Mouse (Mus musculus): ENCODE results near the gene Vgll4. TPM values are rescaled to one million over a fixed set of nuclear protein-coding genes. Genes with fewer than 3 reads are reported as not detected.

Gene Vgll4
- polyA plus RNA-seq, 1 experiment from 2014 or later = 111 TPM

DNA sequence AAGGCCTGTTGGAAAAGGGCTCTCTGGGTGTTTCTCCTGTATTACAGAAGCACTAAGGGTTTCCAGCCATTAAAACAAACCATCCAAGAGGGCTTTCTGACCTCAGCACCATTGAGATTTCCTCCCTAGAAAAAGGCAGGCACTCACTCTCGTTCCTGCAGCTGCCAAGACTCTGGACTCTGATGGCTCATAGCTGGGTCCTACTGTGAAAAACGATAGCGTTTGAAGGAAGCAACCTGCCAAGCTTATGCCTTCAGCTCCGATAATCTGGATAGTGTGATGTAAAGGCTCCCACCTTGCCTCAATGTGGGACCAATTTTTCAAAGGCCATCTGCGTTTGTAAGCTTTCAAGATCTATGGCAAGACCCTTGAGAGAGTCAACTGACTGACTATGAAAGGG, 24.3 kb upstream of the Vgll4 start:
- no peak for ATAC-seq (ENCODE audit: insufficient read depth)
- H3K4me1 ChIP-seq (ENCODE audit: insufficient read depth) = peaks cover 3% of the 10 kb centered on the region; the same call in 1 of the 2 replicates

GRCm38 (mm10) chr6:114993659-114994058, 23.9 kb upstream of the Vgll4 start:
- Histone ChIP-seq H3K9ac (no peak overlapping the region), H3K4me3 (ENCODE audit: low read depth, low read length) (no peak overlapping the region), H3K9me3 (ENCODE audit: low read depth, low read length) (no peaks in the 10 kb centered on the region), H3K27ac (ENCODE audit: low read depth) (no peak overlapping the region), H3K27me3 (ENCODE audit: insufficient read depth, low read length) (no peaks in the 10 kb centered on the region), H3K36me3 (ENCODE audit: insufficient read depth) (no peaks in the 10 kb centered on the region), H3K4me1 (ENCODE audit: insufficient read depth) (peaks cover 3% of the 10 kb centered on the region; the same call in 1 of the 2 replicates), H3K4me2 (no peak overlapping the region)
- no peak for ATAC-seq (ENCODE audit: insufficient read depth)
- no peak for TF ChIP-seq CTCF (IDR thresholded peaks at IDR 0.05; ENCODE audit: low read depth)
- DNase-seq = peak; percentile 8
- WGBS = 61% methylated on average over 8 of the region's 8 CpGs

More for the DNA sequence above, 24.3 kb upstream of the Vgll4 start:
- Histone ChIP-seq H3K9me3 (ENCODE audit: low read depth, low read length) (no peaks in the 10 kb centered on the region), H3K4me3 (ENCODE audit: low read depth, low read length) (no peak overlapping the region), H3K27me3 (ENCODE audit: insufficient read depth, low read length) (no peaks in the 10 kb centered on the region), H3K27ac (ENCODE audit: low read depth) (no peak overlapping the region), H3K36me3 (ENCODE audit: insufficient read depth) (no peaks in the 10 kb centered on the region), H3K4me2 (no peak overlapping the region), H3K9ac (no peak overlapping the region)
- WGBS = 65% methylated on average over 5 of the region's 5 CpGs
- no peak for DNase-seq
- TF ChIP-seq CTCF (IDR thresholded peaks at IDR 0.05; ENCODE audit: low read depth) = no peak

DNA sequence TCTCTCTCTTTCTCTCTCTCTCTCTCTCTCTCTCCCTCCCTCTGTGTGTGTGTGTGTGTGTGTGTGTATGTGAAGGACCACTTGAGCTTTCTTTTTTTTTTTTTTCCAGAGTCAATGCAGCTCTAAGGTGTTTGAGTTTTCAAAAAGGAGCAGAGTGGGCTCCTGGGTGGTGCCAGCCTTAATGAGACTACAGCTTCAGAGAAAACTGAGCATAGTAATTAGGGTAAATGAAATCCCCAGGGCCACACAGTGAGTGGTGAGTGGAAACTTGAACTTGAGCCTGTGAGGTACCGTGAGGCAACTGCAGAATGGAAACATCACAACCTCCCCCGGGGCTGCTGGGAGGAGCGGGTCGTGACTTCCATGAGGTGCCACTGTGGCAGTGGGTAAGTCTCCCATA, 22.1 kb upstream of the Vgll4 start:
- no peak for ATAC-seq (ENCODE audit: insufficient read depth)
- no peak overlapping the region for H3K27ac ChIP-seq (ENCODE audit: low read depth)
- no peaks in the 10 kb centered on the region for H3K9me3 ChIP-seq (ENCODE audit: low read depth, low read length)
- no peak overlapping the region for H3K4me3 ChIP-seq (ENCODE audit: low read depth, low read length)
- H3K4me1 ChIP-seq (ENCODE audit: insufficient read depth) = peaks cover 3% of the 10 kb centered on the region; the same call in 1 of the 2 replicates
- no peaks in the 10 kb centered on the region for H3K36me3 ChIP-seq (ENCODE audit: insufficient read depth)
- H3K4me2 ChIP-seq = no peak overlapping the region
- H3K9ac ChIP-seq = no peak overlapping the region
- WGBS = 79% methylated on average over 4 of the region's 4 CpGs
- no peak for TF ChIP-seq CTCF (IDR thresholded peaks at IDR 0.05; ENCODE audit: low read depth)
- DNase-seq = no peak
- no peaks in the 10 kb centered on the region for H3K27me3 ChIP-seq (ENCODE audit: insufficient read depth, low read length)

- 53% methylated on average over 3 of the region's 3 CpGs for WGBS
- peaks cover 3% of the 10 kb centered on the region; the same call in 1 of the 2 replicates for H3K4me1 ChIP-seq (ENCODE audit: insufficient read depth)
- peak; percentile 81 for ATAC-seq (ENCODE audit: insufficient read depth)
- no peak for TF ChIP-seq CTCF (IDR thresholded peaks at IDR 0.05; ENCODE audit: low read depth)
- no peak overlapping the region for H3K9ac ChIP-seq
- no peak overlapping the region for H3K4me3 ChIP-seq (ENCODE audit: low read depth, low read length)
- peak; percentile 69 for DNase-seq
- peak overlapping the region; percentile 10; the same call in 1 of the 2 replicates for H3K4me2 ChIP-seq
- peak overlapping the region; percentile 94 for H3K27ac ChIP-seq (ENCODE audit: low read depth)
- no peaks in the 10 kb centered on the region for H3K27me3 ChIP-seq (ENCODE audit: insufficient read depth, low read length)
- no peaks in the 10 kb centered on the region for H3K36me3 ChIP-seq (ENCODE audit: insufficient read depth)
- no peaks in the 10 kb centered on the region for H3K9me3 ChIP-seq (ENCODE audit: low read depth, low read length)
These were observed 18.8 kb upstream of the Vgll4 start for GRCm38 (mm10) chr6:114988619-114988980.

- DNase-seq (peak; percentile 74), ATAC-seq (ENCODE audit: insufficient read depth) (peak; percentile 90)
- peak overlapping the region; percentile 94 for H3K27ac ChIP-seq (ENCODE audit: low read depth)
- no peak for TF ChIP-seq CTCF (IDR thresholded peaks at IDR 0.05; ENCODE audit: low read depth)
- H3K36me3 ChIP-seq (ENCODE audit: insufficient read depth) = no peaks in the 10 kb centered on the region
- 45% methylated on average over 7 of the region's 7 CpGs for WGBS
- H3K27me3 ChIP-seq (ENCODE audit: insufficient read depth, low read length) = no peaks in the 10 kb centered on the region
- peaks cover 3% of the 10 kb centered on the region; the same call in 1 of the 2 replicates for H3K4me1 ChIP-seq (ENCODE audit: insufficient read depth)
- H3K9me3 ChIP-seq (ENCODE audit: low read depth, low read length) = no peaks in the 10 kb centered on the region
- H3K4me3 ChIP-seq (ENCODE audit: low read depth, low read length) = no peak overlapping the region
- H3K9ac ChIP-seq = no peak overlapping the region
- H3K4me2 ChIP-seq = peak overlapping the region; percentile 10; the same call in 1 of the 2 replicates
These were observed 18.3 kb upstream of the Vgll4 start for GRCm38 (mm10) chr6:114987966-114988618.

DNA sequence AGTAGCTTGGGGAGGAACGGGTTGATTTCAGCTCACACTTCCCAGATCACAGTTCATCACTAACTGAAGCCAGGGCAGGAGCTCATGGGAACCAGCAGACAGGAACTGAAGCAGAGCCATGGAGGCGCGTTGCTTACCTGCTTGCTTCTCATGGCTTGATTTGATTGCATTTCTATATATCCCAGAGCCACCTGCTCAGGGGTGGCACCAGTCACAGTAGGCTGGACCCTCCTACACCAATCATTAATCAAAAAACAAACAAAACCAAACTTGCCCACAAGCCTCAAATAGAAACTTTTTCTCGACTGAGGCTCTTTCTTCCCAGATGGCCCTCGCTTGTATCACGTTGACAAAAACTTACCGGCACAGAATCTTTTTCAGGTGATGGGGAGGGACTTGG, 12.9 kb upstream of the Vgll4 start:
- Histone ChIP-seq H3K4me2 (no peak overlapping the region), H3K27me3 (ENCODE audit: insufficient read depth, low read length) (no peaks in the 10 kb centered on the region), H3K9me3 (ENCODE audit: low read depth, low read length) (no peaks in the 10 kb centered on the region), H3K4me1 (ENCODE audit: insufficient read depth) (no peaks in the 10 kb centered on the region), H3K9ac (no peak overlapping the region), H3K27ac (ENCODE audit: low read depth) (no peak overlapping the region), H3K4me3 (ENCODE audit: low read depth, low read length) (no peak overlapping the region), H3K36me3 (ENCODE audit: insufficient read depth) (no peaks in the 10 kb centered on the region)
- WGBS = 49% methylated on average over 7 of the region's 7 CpGs
- DNase-seq (no peak), ATAC-seq (ENCODE audit: insufficient read depth) (no peak)
- no peak for TF ChIP-seq CTCF (IDR thresholded peaks at IDR 0.05; ENCODE audit: low read depth)

GRCm38 (mm10) chr6:114979715-114980114, 9.9 kb upstream of the Vgll4 start:
- Histone ChIP-seq H3K27ac (ENCODE audit: low read depth) (no peak overlapping the region), H3K4me3 (ENCODE audit: low read depth, low read length) (no peak overlapping the region), H3K9ac (no peak overlapping the region), H3K4me1 (ENCODE audit: insufficient read depth) (no peaks in the 10 kb centered on the region), H3K4me2 (no peak overlapping the region), H3K36me3 (ENCODE audit: insufficient read depth) (no peaks in the 10 kb centered on the region), H3K9me3 (ENCODE audit: low read depth, low read length) (no peaks in the 10 kb centered on the region), H3K27me3 (ENCODE audit: insufficient read depth, low read length) (no peaks in the 10 kb centered on the region)
- 58% methylated on average over 1 of the region's 1 CpGs for WGBS
- ATAC-seq (ENCODE audit: insufficient read depth) (no peak), DNase-seq (no peak)
- TF ChIP-seq CTCF (IDR thresholded peaks at IDR 0.05; ENCODE audit: low read depth) = no peak
